Mouse (Mus musculus): ENCODE data around the gene Pkm.

GRCm38 (mm10) chr9:59723791-59724442, 67.7 kb downstream of the Pkm start:
- no peak for TF ChIP-seq POLR2A (IDR thresholded peaks at IDR 0.05; ENCODE audit: control insufficient read depth, low read depth, low read length)
- no peak for TF ChIP-seq CTCF (IDR thresholded peaks at IDR 0.05; ENCODE audit: control insufficient read depth, insufficient read depth, insufficient replicate concordance, low read depth, low read length)

All from testis, adult 2 months (tissue).